Mouse (Mus musculus): ENCODE data around the gene Emc10.

The Emc10 gene

DNA sequence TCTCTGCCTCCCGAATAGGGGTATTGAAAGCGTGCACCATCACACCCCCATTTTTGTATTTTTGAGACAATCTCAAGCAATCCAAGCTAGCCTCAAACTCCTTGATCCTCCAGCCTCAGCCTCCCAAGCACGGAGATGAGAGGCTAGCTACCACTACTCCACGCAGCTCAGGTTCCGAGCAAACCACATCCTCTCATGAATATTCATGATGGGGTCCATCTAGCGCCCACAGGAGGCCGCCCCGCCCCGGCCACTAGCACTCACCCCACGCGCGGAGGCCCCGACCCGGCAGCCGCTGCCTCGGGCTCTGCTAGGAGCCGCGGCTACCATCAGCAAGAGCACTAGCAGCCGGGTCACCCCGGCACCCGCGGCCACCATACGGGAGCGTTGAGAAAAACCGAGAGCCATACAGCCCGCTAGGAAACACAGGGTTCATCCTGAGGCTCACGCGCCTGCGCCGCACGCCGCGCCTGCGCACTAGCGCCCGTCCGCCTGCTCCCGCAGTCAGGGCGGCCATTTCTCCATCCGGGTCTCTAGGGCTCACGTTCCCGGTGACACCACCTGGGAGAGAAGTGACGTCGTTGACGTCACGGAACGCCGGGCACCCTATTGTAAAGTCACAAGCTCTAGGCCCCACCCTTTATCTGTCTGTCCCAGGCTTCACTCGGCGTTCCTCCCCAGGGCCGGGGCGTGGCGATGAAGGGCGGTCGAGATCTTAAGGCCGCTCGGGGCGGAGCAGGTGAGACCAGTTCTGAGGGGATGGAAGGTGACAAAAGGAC lies at the start of gene Emc10, which contains the start of gene Fam71e1:
Emc10 (minus strand) TSS at position 538 of the 779 bp plus-strand sequence.
Fam71e1 (plus strand) TSS at position 590 of the 779 bp plus-strand sequence.
- DNase-seq (ENCODE audit: low read depth, low spot score) = peak; percentile 100

DNA sequence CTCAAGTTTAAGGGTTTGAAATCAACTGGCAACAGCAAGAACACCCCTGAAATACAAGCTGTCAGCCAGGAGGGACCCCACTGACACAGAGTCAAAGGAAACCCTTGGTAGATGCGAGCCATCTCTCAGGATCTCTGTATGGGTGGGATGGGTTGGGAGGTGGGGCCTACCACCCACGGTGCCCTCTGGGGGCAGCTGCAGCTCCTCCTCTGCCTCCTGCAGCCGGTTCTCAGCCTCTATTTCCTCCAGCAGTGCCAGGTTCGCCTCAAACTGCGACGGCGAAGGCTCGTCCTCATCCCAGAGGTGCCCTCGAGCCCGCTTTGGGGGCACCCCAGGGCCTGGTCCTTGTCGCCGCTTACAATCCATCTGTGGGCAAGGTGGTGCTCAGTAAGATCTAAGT lies 46.7 kb upstream of the Emc10 start:
- no peak for DNase-seq (ENCODE audit: low read depth, low spot score)

DNA sequence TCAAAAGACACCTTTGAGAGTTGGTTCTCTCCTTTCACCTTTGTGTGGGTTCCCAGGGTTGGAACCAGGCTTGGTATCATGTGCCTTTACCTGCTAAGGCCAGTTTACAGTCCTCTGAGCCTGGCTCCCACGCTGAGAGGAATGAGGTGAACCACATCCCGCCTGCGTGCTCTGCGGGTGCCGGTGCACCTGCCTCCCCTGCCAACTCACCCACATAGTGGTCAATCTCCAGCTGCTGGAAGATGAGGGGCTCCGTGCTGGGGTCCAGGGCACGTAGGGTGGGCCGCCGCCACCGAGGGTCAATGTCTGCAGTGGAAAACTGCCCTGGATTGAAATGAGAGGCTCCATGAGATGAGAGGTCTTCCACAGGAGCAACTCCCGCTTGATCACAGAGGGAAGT lies 46.2 kb upstream of the Emc10 start:
- DNase-seq (ENCODE audit: low read depth, low spot score) = no peak

DNA sequence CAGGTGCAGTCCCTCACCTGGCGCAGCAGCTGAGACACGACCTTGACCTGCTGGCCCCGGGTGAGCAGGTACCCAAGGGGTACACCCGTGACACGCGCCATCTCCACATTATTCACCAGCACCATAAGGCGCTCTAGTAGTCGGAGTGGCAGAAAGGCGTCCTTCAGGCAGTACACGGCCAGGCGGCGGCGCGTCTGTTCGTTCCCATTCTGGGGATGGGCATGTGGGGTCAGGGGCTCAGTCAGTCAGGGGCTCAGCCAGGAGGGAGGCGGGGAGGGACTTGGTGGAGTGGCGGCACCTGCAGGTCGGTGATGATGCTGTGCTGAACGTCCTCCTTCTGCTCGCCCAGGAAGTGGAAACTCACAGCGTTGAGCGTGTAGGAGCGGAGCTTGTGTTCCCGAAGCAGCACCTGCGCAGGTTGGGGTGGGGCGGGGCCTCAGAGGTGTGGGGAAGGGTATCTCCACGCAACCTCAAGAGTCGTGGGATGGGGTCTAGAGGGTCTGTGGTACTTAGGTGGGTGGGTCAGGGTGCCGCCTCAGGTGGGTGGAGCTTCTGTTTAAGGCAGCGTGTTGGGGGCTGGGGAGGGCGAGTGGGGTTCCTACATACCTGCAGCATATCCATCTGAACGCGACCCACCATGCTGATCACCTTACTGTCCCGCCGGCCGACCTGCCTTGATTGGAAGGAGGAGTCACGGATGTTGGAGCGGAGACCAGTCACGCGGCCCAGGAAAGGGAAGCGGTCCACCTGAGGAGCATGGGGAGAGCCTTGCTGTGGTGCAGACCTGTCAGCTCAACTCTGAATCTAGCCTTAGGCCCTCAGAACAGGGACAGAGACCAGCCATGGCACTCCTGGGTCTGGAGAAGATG lies 42.7 kb upstream of the Emc10 start:
- no peak for DNase-seq (ENCODE audit: low read depth, low spot score)

DNA sequence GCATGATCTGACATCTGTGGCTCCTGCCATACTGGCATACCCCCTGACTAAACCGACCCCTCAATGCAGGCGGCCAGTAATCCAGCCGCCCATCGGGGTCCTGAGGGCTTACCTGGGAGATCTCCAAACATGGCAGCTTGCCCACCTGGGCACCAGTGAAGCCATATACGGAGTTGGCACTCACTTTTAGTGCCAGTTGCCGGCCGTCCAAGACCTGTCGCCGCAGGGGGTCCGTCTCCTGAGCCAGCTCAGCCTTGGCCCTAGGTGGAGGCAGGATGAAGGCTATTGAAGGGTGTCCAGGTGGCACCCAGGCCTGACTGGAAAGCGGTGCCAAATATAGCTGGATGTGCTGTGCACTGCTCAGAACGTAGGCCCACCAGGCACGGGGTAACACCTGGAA lies 41.2 kb upstream of the Emc10 start:
- no peak for DNase-seq (ENCODE audit: low read depth, low spot score)

DNA sequence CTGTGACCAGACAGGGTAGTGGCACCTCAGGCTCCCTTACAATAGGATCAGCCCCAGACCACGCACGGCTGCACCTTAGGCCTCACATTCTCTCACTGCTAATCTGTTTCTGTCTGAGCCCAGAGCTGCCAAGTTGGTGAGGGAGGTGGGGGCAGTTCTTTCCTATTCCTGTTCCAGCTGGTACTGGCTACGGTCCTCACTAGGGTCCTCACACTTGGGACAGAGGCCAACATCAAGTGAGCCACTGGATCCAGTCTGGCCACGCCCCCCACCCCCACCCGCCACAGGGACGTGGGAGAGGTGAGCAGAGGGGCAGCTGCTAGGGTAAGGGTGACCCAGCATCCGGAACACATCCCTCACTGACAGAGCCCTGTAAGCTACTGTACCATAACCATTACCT lies 40.7 kb upstream of the Emc10 start:
- DNase-seq (ENCODE audit: low read depth, low spot score) = no peak

DNA sequence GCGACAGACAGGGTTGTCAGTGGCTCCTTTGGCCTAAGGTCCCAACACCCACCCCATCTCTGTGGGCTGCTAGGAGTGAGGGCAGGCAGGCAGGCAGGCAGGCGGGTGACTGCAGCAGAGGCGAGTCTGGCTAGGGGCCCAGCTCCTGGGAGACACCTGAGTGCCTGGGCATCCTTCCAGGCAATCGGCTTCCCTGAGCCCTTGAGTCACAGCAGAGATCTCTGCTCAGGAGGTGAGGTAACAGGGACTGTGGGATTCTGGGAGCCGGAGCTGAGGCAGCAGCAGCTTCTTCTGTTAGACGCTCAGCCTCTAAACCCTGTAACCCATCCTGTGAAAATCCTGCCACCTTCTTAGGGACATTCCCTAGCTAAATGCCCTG lies 40.2 kb upstream of the Emc10 start:
- DNase-seq (ENCODE audit: low read depth, low spot score) = no peak

DNA sequence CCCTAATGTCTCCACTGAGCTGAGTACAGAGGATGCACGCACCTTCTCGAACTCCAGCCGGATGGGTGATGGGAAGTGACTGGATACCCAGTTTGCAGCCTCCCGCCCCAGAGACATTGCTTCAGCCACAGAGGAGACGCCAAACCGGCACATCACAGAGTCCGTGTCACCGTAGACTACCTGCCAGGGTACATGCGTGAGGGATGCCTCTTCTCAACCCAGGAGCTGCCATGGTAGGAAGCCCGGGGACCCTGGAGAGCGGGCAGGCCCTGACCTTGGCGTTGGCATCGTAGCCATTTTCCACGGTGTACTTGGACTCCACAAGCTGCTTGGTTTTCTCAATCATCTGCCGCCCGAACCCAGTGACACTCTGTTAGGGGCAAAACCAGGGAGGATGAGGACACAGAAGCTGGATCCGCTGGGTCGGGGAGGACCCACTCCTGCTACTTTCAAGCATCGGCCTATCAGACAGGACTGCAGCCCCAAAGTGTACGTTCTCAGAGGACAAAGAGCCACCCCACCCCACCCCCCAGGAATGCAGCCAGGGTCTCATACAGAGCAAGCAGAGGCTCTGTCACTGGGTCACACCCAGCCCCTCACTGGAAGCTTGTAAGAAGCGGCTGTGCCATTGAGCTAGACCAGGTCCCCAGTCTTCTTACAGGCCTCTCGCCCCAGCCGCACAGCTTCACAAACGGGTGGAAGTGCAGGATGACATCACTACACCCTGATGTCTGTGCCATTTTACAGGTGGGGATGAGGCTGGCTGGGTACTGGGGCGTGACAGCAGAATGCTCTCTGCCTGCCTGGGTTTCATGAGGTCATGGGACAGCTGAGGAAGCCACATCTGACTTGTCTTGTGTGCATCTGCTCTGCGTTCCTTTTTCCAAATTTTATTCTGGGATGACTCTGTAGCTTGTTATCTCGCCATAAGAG lies 39.6 kb upstream of the Emc10 start:
- DNase-seq (ENCODE audit: low read depth, low spot score) = peak; percentile 69

DNA sequence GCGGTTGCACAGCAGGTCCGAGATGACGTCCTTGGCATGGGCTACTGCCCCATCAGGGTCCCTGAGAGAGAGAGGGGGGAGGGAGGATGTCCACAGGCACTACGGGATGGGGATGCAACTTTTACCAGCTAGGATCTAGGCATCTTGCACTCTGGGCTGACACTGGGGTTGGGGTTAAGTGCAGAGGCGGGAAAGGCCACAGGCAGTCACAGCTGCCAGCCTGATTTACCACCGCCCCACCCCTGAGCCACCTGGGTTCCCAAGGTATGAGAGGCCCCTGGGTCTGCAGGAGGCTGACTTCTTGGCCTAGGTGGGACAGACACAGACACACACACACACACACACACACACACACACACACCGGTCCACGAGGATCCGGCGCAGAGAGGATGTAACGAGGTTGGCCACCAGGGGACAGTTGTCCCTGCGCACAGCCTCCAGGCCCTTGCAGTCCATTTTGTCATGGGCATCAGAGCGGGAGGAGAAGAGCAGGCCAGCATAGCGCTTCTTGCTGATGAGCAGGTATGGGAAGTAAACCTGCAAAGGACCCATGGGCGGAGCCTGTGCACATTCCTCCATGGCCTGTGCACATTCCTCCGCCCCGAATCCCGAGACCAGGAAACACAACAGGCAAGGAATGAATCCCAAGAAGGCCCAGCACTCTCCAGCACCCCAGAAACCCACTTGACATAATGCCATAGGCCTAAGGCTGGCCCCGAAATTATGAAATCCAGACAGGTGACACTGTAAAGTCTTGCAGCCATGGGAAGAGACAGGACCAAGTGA lies 38.5 kb upstream of the Emc10 start:
- peak; percentile 78 for DNase-seq (ENCODE audit: low read depth, low spot score)

DNA sequence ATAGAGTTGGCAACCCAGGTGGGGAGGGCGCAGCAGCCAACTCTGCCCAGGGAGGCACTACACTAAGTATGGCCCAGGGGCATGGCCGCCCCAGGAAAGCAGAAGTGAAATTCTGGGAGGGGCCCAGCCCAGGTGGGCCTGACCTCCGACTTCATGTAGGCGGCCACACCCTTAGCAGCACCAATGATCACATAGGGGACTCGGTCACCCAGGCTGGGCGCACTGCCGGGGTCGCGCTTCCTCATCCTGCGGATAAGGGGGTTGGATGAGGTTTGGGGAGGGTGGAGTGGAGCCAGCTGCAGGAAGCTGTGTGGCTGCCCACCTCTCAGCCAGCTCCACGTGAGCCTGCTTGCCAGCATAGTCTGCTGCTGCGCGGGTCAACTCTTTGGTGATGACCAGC lies 37.9 kb upstream of the Emc10 start:
- DNase-seq (ENCODE audit: low read depth, low spot score) = peak; percentile 97

DNA sequence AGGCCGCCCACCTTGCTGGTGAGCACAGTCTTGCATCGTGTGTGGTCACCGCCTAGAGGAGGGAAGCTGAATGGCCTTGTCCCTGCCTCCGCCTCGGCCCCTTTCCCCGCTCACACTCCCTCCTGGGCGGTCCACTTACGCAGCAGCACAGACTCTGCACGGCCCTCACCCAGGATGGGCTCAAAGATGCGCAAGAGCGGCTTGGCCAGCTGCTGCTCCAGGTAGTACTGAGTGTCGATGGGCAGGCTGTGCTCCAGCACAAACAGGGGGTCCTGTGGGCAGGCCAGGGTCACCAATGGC lies 37.4 kb upstream of the Emc10 start:
- no peak for DNase-seq (ENCODE audit: low read depth, low spot score)

DNA sequence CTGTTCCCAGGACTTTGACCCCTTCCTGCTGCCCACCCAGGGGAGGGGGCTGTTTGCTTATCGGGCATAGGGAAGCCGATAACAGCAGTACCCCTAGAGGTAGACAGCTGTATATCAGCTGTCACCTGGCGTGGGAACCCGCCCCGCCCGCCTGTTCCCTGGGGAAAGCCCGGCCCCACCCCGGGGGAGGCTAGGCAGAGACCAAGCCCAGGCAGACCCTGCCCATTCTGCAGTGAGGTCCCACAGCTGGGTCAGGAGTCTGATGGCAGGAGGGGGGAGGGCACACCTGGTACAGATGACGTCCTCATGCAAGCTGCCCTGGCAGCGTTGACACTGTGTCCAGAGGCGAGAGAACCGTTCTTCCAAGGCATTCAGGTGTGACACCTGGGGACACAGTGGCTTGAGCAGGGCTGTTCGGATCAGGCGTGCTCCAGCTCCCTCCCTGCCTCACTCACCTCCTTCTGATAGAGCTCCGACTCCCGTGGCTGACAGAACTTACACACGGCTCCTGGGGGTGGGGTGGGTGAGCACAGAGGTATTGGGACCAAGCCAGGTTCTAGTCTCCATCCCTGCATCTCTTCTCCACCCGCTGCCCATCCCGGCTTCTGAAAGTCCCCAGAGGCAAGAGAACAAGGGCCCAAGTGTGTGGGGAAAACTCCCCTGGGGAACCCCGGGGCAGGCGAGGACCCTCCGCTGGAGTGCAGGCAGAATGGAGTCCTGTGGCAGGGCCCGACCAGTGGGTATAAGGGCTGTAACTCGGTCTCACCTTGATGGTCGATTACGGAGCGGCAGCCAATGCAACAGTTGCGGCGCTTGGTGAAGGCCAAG lies 36.8 kb upstream of the Emc10 start:
- DNase-seq (ENCODE audit: low read depth, low spot score) = peak; percentile 88

DNA sequence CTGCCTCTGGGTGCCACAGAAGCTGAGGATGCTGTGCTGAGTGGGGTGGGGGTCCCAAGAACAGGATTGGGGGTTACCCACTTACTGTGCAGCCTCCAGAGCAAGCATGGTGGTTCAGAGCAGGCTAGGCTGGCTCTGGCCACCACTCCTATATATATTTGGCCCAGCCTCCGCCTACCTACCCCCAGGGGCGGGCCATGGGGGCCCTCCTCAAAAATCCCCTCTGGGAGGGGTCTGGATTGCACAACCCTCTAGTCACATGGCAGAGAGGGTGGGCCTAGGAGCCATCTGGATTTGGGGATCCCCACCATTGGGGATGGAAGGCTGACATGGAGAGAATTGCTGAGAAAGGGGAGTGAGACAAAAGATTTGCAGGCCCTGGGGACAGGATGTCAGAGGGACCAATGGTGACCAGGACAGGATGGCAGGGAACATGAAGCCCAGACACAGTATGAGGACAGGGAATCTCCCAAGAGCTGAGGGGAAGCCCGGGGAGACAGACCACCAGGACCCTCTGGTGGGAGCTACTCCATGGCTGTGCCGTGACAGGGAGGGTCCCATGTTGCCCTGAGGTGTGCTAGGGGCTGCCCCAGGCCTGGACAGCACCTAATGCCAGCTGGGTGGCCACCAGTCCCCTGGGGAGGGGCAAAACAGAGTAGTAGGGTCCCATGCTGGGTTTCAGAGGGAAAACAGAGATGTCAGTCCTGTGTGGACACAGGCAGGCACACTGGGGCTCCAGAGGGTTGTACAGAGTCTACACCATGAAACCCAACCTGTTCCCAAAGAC lies 35.8 kb upstream of the Emc10 start, which contains the start of gene Spib:
Spib (minus strand) TSS at position 126 of the 787 bp plus-strand sequence.
- DNase-seq (ENCODE audit: low read depth, low spot score) = peak; percentile 90

DNA sequence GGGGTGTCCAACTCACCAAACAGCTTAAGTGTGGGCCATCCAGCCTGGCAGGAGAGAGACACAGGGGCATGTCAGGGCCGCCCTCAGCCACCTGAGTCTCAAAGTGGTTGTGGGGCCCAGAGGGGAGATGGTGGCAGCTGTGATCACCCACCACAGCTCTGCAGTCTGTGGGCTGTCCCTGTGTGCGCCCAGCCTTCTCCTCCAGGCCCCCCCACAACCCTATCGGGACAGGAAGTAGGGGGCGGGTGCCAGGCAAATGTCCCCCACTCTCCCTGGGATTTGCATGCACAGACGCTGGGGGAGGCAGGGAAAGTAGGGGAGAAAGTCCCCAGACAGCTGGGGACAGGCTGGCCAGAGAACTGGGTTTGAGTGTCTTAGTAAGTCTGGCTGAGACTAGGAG lies 34.9 kb upstream of the Emc10 start:
- peak; percentile 97 for DNase-seq (ENCODE audit: low read depth, low spot score)

DNA sequence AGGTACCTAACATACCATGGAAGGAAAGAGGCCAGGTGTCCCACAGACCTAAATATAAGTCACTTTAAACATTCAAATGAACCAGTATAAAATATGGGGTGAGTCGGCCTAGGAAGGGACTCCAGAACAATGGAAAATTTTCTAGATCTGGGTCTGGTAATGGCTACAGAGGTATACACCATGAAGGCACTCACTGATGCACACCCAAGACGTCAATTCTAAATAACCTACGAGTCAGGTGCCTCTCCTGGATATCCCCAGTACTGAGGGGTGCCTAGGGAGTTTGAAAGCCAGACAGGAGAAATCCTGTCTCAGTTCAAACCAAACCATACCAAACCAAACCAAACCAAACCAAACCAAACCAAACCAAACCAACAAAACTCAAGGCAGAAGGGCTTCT lies 34.2 kb upstream of the Emc10 start:
- no peak for DNase-seq (ENCODE audit: low read depth, low spot score)

DNA sequence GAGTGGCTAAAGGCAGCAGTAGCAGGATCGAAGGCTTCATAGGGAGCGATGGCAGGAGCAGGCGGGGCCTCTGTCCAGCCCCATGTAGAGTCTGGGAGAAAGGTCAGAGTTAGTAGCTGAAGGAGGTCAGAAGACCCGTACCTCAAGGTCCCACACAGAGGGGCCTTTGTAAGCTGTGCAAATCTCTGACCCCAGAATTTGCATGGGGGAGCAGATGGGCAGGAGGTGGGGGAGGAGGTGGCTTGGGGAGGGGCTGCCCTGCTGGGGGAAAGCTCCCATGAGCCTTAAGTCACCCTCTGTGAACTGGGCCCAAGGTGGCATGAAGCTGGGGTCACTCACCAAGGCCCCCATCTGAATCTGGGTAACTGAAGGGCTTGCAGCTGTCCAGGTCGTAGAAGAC lies 33.2 kb upstream of the Emc10 start:
- peak; percentile 92 for DNase-seq (ENCODE audit: low read depth, low spot score)

DNA sequence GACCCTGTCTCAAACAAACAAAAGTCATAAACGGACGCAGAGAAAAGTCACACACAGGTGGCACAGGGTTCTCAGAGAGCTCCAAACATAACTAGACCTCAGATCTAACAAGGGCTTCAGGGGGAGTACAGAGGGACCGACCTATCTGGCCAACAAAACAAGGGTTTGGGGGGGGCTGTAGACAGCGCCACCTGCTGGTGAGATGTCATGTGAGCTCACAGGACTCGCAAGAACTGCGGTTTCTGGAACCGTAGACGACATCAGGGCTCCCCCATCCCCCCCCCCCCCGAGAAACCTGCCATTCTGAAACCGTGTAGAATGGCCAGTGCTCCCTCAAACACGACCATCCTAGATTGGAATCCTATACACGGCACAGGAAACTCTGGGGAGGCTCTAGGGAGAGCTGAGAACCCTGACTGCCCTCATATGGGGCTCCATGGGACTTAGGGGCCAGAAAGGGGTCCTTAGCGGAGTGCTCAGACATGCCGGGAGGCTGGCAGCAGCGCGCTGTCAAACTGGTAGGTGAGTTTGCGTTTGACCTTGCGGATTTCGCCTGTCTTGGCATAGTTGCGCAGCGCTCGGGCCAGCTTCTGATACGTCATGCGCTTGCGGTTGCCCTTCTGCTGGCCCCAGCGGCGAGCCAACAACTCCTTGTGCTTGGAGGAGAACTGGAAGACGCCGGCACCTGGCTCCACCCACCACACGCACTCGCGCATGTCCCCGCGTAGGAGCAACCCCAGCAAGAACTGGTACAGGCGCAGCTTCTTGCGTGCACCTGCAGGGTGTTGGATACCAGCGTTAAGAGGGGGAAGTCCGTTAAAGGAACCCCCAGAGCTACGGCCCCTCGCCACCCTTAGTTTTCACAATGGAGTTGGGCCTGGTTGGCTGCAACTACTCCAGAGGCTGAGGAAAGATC lies 31.4 kb upstream of the Emc10 start:
- DNase-seq (ENCODE audit: low read depth, low spot score) = peak; percentile 94

Data from A20 (cell line).